Mouse (Mus musculus) CH12.LX (cell line): ENCODE results near the gene Thegl. TPM values are rescaled to one million over a fixed set of nuclear protein-coding genes. Genes with fewer than 3 reads are reported as not detected.

ENCODE experiments used
- DNase-seq: peaks from one replicate; pipeline ENCODE4 v3.0.0-alpha.2; 2013; ENCODE audit errors: extremely low read depth
- H3K27ac ChIP-seq: 2 replicates; pipeline ENCODE4 v1.5.1; 2012; ENCODE audit warnings: low read depth, mild to moderate bottlenecking, control low read depth, moderate library complexity; ENCODE audit not compliant: insufficient read depth
- H3K27me3 ChIP-seq: replicated peaks from 2 replicates; pipeline ENCODE3; 2012; ENCODE audit warnings: inconsistent platforms
- H3K36me3 ChIP-seq, 2 experiments: replicated peaks in 1 of 2; 2 replicates each; pipeline versions ENCODE3 to v1.6.1; 2012; ENCODE audit warnings: inconsistent platforms in 1 of 2, low read length in 1 of 2, mild to moderate bottlenecking in 1 of 2, mixed read lengths in 1 of 2, moderate library complexity in 1 of 2; ENCODE audit not compliant: control insufficient read depth in 1 of 2, insufficient read depth in 1 of 2
- H3K4me1 ChIP-seq, 2 experiments: 2 replicates each; pipeline ENCODE4 v1.6.1; 2012; ENCODE audit warnings: inconsistent platforms in 1 of 2, moderate library complexity in 1 of 2; ENCODE audit not compliant: insufficient read depth in 2 of 2, control insufficient read depth in 1 of 2
- H3K4me2 ChIP-seq: 2 replicates; pipeline ENCODE4 v1.6.1; 2012; ENCODE audit warnings: low read depth, mild to moderate bottlenecking, control low read depth; ENCODE audit not compliant: poor library complexity, insufficient read depth, severe bottlenecking
- H3K4me3 ChIP-seq, 3 experiments: fragments of 150-350 bp in 1 of 3; sonication (generic) in 1 of 3; replicated peaks in 1 of 3; 2 replicates each; pipeline versions ENCODE3 to v1.5.1; 2011 to 2012; ENCODE audit warnings: low read depth in 2 of 3, low read length in 2 of 3, mild to moderate bottlenecking in 2 of 3, moderate library complexity in 2 of 3, control low read depth in 1 of 3, improper control_type of control experiment in 1 of 3, inconsistent platforms in 1 of 3, mixed read lengths in 1 of 3; ENCODE audit not compliant: poor library complexity in 1 of 3
- H3K79me2 ChIP-seq: replicated peaks from 2 replicates; pipeline ENCODE4 v1.6.1; 2012; ENCODE audit warnings: mild to moderate bottlenecking, moderate library complexity; ENCODE audit not compliant: control insufficient read depth, poor library complexity, insufficient read depth, severe bottlenecking; ENCODE audit errors: extremely low read depth
- H3K9ac ChIP-seq: 2 replicates; pipeline ENCODE4 v1.6.1; 2012; ENCODE audit warnings: low read depth, mild to moderate bottlenecking, control low read depth, moderate library complexity; ENCODE audit not compliant: insufficient read depth
- H3K9me3 ChIP-seq: replicated peaks from 2 replicates; pipeline ENCODE3; 2012; ENCODE audit warnings: low read length, inconsistent platforms, mixed read lengths
- BHLHE40 ChIP-seq: IDR thresholded peaks from 2 replicates; pipeline ENCODE4 v1.6.1; 2011; ENCODE audit warnings: mild to moderate bottlenecking, low read depth, low read length, improper control_type of control experiment
- CHD1 ChIP-seq: IDR thresholded peaks from 2 replicates; pipeline ENCODE4 v1.6.1; 2012; ENCODE audit warnings: low read depth, low read length, improper control_type of control experiment, inconsistent platforms
- CHD2 ChIP-seq: IDR thresholded peaks from 2 replicates; pipeline ENCODE4 v1.6.1; 2011; ENCODE audit warnings: low read length, improper control_type of control experiment
- E2F4 ChIP-seq: IDR thresholded peaks from 2 replicates; pipeline ENCODE4 v1.6.1; 2011; ENCODE audit warnings: low read depth, low read length, improper control_type of control experiment; ENCODE audit not compliant: insufficient replicate concordance
- ELF1 ChIP-seq: IDR thresholded peaks from 2 replicates; pipeline ENCODE4 v1.6.1; 2014; ENCODE audit warnings: low read depth, mild to moderate bottlenecking, inconsistent platforms, low read length, improper control_type of control experiment
- EP300 ChIP-seq: IDR thresholded peaks from 2 replicates; pipeline ENCODE4 v1.6.1; 2011; ENCODE audit warnings: low read length, improper control_type of control experiment
- ETS1 ChIP-seq: conservative IDR thresholded peaks from 2 replicates; pipeline ENCODE4 v1.6.1; 2012; ENCODE audit warnings: low read depth, mild to moderate bottlenecking, inconsistent platforms, low read length, improper control_type of control experiment, moderate library complexity
- GABPA ChIP-seq: IDR thresholded peaks from 2 replicates; pipeline ENCODE4 v1.6.1; 2012; ENCODE audit warnings: low read depth, low read length, improper control_type of control experiment, inconsistent platforms; ENCODE audit not compliant: insufficient replicate concordance
- HCFC1 ChIP-seq: IDR thresholded peaks from 2 replicates; pipeline ENCODE4 v1.6.1; 2012; ENCODE audit warnings: low read depth, mild to moderate bottlenecking, inconsistent platforms, low read length, improper control_type of control experiment
- JUND ChIP-seq: conservative IDR thresholded peaks from 2 replicates; pipeline ENCODE4 v1.6.1; 2011; ENCODE audit warnings: low read depth, low read length, improper control_type of control experiment
- MAX ChIP-seq: IDR thresholded peaks from 2 replicates; pipeline ENCODE4 v1.6.1; 2011; ENCODE audit warnings: low read length, improper control_type of control experiment
- MXI1 ChIP-seq: IDR thresholded peaks from 2 replicates; pipeline ENCODE4 v1.6.1; 2011; ENCODE audit warnings: mild to moderate bottlenecking, low read depth, low read length, improper control_type of control experiment
- MYC ChIP-seq: IDR thresholded peaks from 2 replicates; pipeline ENCODE4 v1.6.1; 2011; ENCODE audit warnings: low read depth, mild to moderate bottlenecking, improper control_type of control experiment, low read length
- NELFE ChIP-seq: IDR thresholded peaks from 2 replicates; pipeline ENCODE4 v1.6.1; 2011; ENCODE audit warnings: low read depth, low read length, improper control_type of control experiment
- NRF1 ChIP-seq: IDR thresholded peaks from 2 replicates; pipeline ENCODE4 v1.6.1; 2014; ENCODE audit warnings: low read depth, mild to moderate bottlenecking, inconsistent platforms, low read length, improper control_type of control experiment, moderate library complexity
- PAX5 ChIP-seq: IDR thresholded peaks from 2 replicates; pipeline ENCODE4 v1.6.1; 2012; ENCODE audit warnings: low read length, inconsistent platforms, mixed read lengths
- POLR2A ChIP-seq: IDR thresholded peaks from 2 replicates; pipeline ENCODE4 v1.6.1; 2011; ENCODE audit warnings: low read depth, mild to moderate bottlenecking, improper control_type of control experiment, low read length
- RCOR1 ChIP-seq: conservative IDR thresholded peaks from 2 replicates; pipeline ENCODE4 v1.6.1; 2012; ENCODE audit warnings: low read depth, mild to moderate bottlenecking, inconsistent platforms, low read length, improper control_type of control experiment
- SIN3A ChIP-seq: IDR thresholded peaks from 2 replicates; pipeline ENCODE4 v1.6.1; 2012; ENCODE audit warnings: low read length, improper control_type of control experiment, inconsistent platforms
- SMC3 ChIP-seq: IDR thresholded peaks from 2 replicates; pipeline ENCODE4 v1.6.1; 2011; ENCODE audit warnings: low read depth, low read length, improper control_type of control experiment
- TBP ChIP-seq: conservative IDR thresholded peaks from 2 replicates; pipeline ENCODE4 v1.6.1; 2011; ENCODE audit warnings: low read depth, low read length, improper control_type of control experiment
- TCF12 ChIP-seq: IDR thresholded peaks from 2 replicates; pipeline ENCODE4 v1.6.1; 2014; ENCODE audit warnings: low read depth, mild to moderate bottlenecking, inconsistent platforms, low read length, improper control_type of control experiment
- UBTF ChIP-seq: IDR thresholded peaks from 2 replicates; pipeline ENCODE4 v1.6.1; 2012; ENCODE audit warnings: low read depth, mild to moderate bottlenecking, inconsistent platforms, low read length, improper control_type of control experiment, moderate library complexity
- USF2 ChIP-seq: conservative IDR thresholded peaks from 2 replicates; pipeline ENCODE4 v1.6.1; 2011; ENCODE audit warnings: low read depth, low read length, improper control_type of control experiment
- ZKSCAN1 ChIP-seq: IDR thresholded peaks from 2 replicates; pipeline ENCODE4 v1.6.1; 2012; ENCODE audit warnings: low read depth, inconsistent platforms, low read length, improper control_type of control experiment, borderline replicate concordance
- ZMIZ1 ChIP-seq: IDR thresholded peaks from 2 replicates; pipeline ENCODE4 v1.6.1; 2012; ENCODE audit warnings: low read depth, mild to moderate bottlenecking, inconsistent platforms, low read length, improper control_type of control experiment
- ZNF384 ChIP-seq: IDR thresholded peaks from 2 replicates; pipeline ENCODE4 v1.6.1; 2012; ENCODE audit warnings: low read depth, low read length, improper control_type of control experiment, inconsistent platforms
- dilution Hi-C: fragments of 300-500 bp; cut with MboI; formaldehyde crosslinking; loops from 2 replicates; pipeline ENCODE4 v1.14.3; 2020; ENCODE audit warnings: low sequenced_read_pairs; ENCODE audit not compliant: extremely low pct_unique_long_range_greater_than_20kb, extremely low pct_ligation_motif_present
- in situ Hi-C: fragments of 300-500 bp; cut with MboI; formaldehyde crosslinking; loops from 3 replicates; pipeline ENCODE4 v1.14.3; 2019; ENCODE audit warnings: low sequenced_read_pairs, low pct_ligation_motif_present, low pct_unique_long_range_greater_than_20kb, mixed read lengths
- polyA plus RNA-seq: library from polyadenylated mRNA; unstranded; fragments of >175 nt; gene quantifications from 2 replicates; pipeline ENCODE4 v1.2.1, GENCODE M21; 2012; ENCODE audit warnings: low read depth; ENCODE audit not compliant: insufficient read length
- total RNA-seq, 2 experiments: library from RNA; depleted of rRNA; stranded (reverse); fragments of 300-350 nt in 1 of 2; fragments of >200 nt in 1 of 2; gene quantifications; 2 replicates each; pipeline ENCODE4 v1.2.3; 2012 to 2014

The Thegl gene
- total and polyA plus RNA-seq, 3 experiments, result not detected

DNA sequence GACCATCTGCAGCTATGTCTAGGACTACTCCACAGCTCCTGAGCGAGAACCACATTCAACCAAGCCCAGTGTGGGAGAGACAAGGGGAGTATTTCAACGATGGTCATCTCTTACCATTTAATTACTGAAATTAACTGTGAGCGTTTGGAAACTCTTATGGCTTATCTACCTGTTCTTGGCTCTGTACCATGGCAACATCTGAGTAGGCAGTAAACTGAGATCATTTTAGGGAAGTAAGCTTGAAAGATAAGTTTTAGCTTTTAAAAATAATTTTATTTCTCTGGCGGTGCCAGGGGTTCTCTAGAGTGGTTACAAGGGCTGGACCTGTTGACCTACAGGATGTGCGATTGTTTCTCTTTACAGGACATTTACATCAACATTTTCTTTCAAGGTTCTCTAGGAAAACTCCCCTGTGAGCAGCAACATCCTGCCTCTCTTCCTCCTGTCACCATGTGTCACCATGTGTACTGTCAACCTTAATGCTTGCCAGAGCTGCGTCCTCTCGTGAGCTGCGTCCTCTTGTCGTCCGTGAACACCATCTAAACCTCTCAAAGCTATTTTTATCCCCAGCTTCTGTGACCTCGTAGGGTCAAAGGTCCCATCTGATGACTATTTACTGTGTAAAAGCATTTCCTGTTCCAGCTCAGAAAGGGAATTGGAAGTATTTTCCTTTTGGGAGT, 83.6 kb downstream of the Thegl start:
- H3K79me2 ChIP-seq, result no peaks in the 10 kb centered on the region
- peaks cover 3% of the 10 kb centered on the region for H3K9me3 ChIP-seq
- H3K27me3 ChIP-seq, result no peaks in the 10 kb centered on the region
- no peak overlapping the region for H3K27ac ChIP-seq
- H3K36me3 ChIP-seq, result peaks cover 0 to 5% of the 10 kb centered on the region in 2 experiments
- H3K9ac ChIP-seq, result no peak overlapping the region
- peaks cover 9 to 26% of the 10 kb centered on the region in 2 experiments for H3K4me1 ChIP-seq
- no peak overlapping the region for H3K4me3 ChIP-seq
- H3K4me2 ChIP-seq, result no peak overlapping the region
- dilution Hi-C loops (no loop called here), in situ Hi-C loops (no loop called here)
- TF ChIP-seq CHD1 (no peak), POLR2A (no peak), UBTF (no peak), EP300 (no peak), BHLHE40 (no peak), USF2 (no peak), TBP (no peak), E2F4 (no peak), ETS1 (no peak), TCF12 (no peak), NELFE (no peak), NRF1 (no peak)
- DNase-seq, result no peak

DNA sequence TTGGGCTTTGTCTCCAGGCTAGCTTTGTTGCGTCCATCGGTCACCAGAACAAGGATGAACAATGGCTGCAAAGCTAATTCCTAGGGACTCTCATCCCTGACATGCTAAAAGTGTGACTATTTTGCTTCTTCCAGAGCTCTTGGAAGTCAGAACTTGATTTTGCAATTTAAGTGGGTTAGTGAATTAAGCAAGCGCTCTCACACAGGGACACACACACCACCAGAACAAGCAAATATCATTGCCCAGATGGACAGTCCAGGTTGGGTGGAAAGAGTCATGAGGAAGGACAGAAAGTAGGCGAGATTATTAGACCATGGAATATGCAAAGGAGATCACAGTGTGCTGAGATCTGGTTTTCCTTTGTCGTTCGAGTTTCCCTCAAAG, 84.2 kb downstream of the Thegl start:
- TF ChIP-seq SMC3 (no peak), RCOR1 (no peak)
- Histone ChIP-seq H3K9me3 (no peaks in the 10 kb centered on the region), H3K4me2 (no peak overlapping the region), H3K4me1 (peaks cover 9 to 26% of the 10 kb centered on the region in 2 experiments), H3K36me3 (peaks cover 0 to 2% of the 10 kb centered on the region in 2 experiments), H3K9ac (no peak overlapping the region), H3K4me3 (no peak overlapping the region), H3K79me2 (no peaks in the 10 kb centered on the region), H3K27me3 (no peaks in the 10 kb centered on the region), H3K27ac (no peak overlapping the region)
- in situ Hi-C loops (no loop called here), dilution Hi-C loops (no loop called here)
- DNase-seq, result no peak

DNA sequence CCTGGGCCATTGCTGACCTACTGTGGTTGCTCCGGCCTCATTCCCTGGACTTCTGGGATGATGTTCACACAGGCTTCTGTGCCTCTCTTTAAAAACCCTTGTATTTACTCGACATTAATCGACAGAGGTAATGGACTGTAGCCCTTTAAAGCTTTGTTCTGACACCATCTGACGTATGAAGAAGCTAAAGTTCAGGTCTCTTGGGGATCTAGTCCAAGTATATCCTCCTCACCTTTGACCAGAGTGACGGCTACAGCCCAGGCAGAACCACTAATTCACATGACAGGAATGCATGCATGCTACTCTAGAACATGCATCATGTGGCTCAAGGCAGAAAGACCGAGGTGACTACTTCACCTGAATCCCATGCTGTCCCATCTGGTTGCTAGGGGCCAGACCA, 84.9 kb downstream of the Thegl start:
- H3K4me2 ChIP-seq, result no peak overlapping the region
- no peaks in the 10 kb centered on the region for H3K79me2 ChIP-seq
- peaks cover 9 to 22% of the 10 kb centered on the region in 2 experiments for H3K4me1 ChIP-seq
- H3K27me3 ChIP-seq, result no peaks in the 10 kb centered on the region
- DNase-seq, result no peak
- H3K9me3 ChIP-seq, result no peaks in the 10 kb centered on the region
- H3K4me3 ChIP-seq, result no peak overlapping the region
- dilution Hi-C loops, result no loop called here
- no peak overlapping the region for H3K9ac ChIP-seq
- H3K36me3 ChIP-seq, result no peaks in the 10 kb centered on the region
- in situ Hi-C loops, result no loop called here
- TF ChIP-seq NELFE (no peak), EP300 (no peak), PAX5 (no peak), MYC (no peak), NRF1 (no peak), SIN3A (no peak), MXI1 (no peak), CHD2 (no peak), ELF1 (no peak), ZKSCAN1 (no peak), JUND (no peak), SMC3 (no peak), MAX (no peak), POLR2A (no peak), TCF12 (no peak), GABPA (no peak), HCFC1 (no peak), ZMIZ1 (no peak), ZNF384 (no peak), BHLHE40 (no peak)
- no peak overlapping the region for H3K27ac ChIP-seq
